Mouse (Mus musculus) ES-E14 (cell line): Measurements from ENCODE around the gene Pspn.

Source experiments
- ZC3H11A ChIP-seq: IDR thresholded peaks from 2 replicates; pipeline ENCODE4 v1.6.1; 2012; ENCODE audit warnings: low read depth, mild to moderate bottlenecking, inconsistent platforms, low read length, borderline replicate concordance
- ZNF384 ChIP-seq: IDR thresholded peaks from 2 replicates; pipeline ENCODE4 v1.6.1; 2012; ENCODE audit warnings: low read depth, low read length, inconsistent platforms

GRCm38 (mm10) chr17:56990115-56990746 is 9.6 kb downstream of the Pspn start, which contains the start of gene Clpp:
- TF ChIP-seq ZNF384: no peak
- TF ChIP-seq ZC3H11A: no peak
